Mouse (Mus musculus) kidney, postnatal 36 days (tissue): ENCODE measurements around the gene Ugt2b37.
A peak's percentile ranks its signal among the peaks of the same experiment; 100 is the strongest.
"Not testable (repeated sequence)": the region's sequence is repeated elsewhere in the genome, so short reads cannot be mapped to it uniquely, and the experiment has no call there.

Experiments used
- DNase-seq, 2 experiments: peaks; one replicate each; pipeline ENCODE4 v3.0.0; 2021 to 2022; ENCODE audit warnings: mixed read lengths in 2 of 2

Ugt2b37 gene

DNA sequence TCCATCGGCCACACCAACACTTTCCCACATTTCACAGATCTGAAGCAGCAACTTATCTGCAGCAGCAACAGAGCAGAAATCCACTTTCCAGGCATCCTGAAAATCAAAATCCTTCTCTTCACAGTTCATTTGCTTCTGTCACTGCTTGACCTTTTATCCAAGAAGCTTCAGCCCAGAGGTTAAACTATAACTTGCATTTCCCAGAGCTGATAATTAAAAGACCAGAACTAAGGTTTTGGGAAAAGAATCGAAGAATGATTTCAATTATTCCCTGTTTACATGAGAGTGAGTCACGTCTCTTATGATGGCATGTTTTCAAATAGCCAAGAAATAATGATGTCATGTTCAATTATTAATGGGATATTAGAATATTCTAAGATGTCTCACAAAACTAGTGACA is at the start of gene Ugt2b37:
Gene Ugt2b37, minus strand, starts transcription at position 129 of the 400 bp plus-strand sequence.
- DNase-seq, result peak in 1 of 2 experiments; percentile 27

DNA sequence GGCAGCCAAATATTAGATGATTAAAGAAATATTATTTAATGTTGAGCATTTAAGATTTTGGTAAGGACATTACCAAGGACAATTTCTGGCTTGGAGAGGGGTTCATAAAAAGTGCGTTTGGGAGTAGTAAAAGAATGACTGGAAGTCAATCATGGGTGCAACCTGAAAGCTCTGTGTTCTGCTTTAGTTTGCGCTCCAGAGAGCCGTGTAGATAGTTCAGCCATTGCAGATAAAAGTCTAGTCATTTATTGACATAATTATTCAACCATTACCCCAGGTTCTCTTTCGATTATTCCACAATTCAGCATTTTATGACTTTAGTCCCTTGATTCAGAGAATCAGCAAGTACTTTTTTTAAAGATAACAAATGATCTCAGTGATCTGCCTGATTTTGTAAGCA is 31.6 kb upstream of the Ugt2b37 start:
- DNase-seq, result not testable (repeated sequence)

DNA sequence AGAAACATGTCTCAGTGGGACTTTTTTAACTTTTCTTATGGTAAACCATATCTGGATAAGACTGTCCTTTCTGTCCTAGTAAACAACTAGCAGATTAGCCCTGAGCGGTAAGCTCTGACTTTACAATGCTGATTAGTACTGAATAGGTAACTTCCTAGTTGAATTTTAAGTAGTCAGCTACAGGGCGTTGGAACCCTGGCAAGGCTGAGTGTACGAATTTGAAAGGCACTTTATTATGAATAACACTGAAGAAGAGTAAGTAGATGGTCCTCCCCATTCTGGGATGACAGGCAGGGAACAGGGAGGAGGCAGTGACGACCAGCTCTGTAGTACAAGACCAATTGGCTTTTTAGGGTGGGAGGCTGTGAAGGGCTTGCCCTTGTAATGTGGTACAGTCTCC is 21.4 kb upstream of the Ugt2b37 start:
- DNase-seq, result peak; percentile 1 to 27

DNA sequence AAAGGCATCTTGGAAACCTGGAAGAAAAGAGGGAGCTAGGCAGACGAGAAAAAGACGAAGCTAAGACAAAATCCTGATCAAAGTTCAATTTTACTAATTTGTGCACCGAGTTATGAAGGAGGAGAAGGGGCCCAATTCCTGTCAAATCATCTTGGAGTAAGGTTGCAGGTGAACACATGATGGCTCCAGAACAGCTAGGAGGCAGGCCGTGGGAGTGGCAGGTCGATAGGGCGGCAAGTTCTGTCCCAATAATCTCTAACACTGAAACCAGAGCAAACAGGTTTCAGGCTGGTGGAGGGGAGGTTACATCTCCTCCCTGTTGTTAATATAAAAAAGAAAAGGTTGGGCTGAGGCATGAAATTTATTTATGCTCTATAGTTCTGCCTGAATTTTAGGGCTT is 21.0 kb upstream of the Ugt2b37 start:
- DNase-seq, result peak in 1 of 2 experiments; percentile 46

DNA sequence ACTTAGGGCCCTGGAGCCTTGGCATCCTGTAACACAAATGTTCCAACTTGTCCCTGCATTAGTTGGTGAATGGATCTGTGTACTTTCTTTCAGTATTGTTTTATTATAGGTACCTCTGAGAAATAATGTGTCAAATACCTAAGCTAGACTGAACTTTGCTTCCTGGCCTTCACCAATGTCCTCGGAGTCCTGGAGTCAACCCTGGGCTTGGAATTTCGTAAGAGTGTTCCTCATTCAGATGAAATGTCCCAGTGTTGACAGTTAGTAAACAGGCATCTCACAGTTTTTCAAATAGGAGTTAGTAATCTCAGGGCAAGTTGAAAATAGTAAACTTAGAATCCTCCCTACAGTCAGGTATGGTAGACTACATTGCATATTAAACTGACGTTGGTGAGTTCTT is 1.2 kb upstream of the Ugt2b37 start:
- peak in 1 of 2 experiments; percentile 9 for DNase-seq

DNA sequence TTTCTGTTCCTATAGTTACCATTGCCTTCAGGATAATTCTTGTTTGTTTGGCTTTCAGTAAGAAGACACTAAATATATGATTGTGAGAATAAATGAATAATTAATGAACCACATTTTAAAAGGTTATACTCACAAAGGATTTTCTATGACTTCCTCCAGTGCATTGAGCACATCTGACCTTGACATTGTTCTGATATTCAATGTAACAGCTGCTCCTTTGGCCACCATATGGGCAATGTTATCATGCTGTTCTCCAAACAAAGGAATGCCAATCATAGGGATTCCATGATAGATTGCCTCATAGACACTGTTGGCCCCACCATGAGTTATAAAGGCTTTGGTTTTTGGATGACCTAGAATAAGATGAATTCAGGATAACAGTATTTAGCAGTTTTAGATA is 12.5 kb downstream of the Ugt2b37 start:
- not testable (repeated sequence) for DNase-seq

DNA sequence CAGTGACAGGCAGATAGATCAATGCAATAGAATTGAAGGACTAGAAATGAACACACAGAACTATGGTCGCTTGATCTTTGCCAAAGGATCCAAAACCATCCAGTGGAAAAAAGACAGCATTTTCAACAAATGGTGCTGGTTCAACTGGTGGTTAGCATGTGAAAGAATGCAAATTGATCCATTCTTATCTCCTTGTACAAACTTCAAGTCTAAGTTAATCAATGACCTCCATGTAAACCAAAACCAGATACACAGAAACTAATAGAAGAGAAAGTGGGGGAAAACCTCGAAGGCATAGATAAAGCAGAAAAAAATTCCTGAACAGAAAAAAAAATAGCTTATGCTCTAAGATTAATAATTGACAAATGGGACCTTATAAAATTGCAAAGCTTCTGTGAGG is 58.2 kb downstream of the Ugt2b37 start:
- not testable (repeated sequence) for DNase-seq
